Mouse (Mus musculus): ENCODE data around the gene Perp. TPM values are rescaled to one million over a fixed set of nuclear protein-coding genes. Genes with fewer than 3 reads are reported as not detected.

The Perp gene
- total RNA-seq, 2 experiments from 2014 or later, result 1.0 to 1.2 TPM

DNA sequence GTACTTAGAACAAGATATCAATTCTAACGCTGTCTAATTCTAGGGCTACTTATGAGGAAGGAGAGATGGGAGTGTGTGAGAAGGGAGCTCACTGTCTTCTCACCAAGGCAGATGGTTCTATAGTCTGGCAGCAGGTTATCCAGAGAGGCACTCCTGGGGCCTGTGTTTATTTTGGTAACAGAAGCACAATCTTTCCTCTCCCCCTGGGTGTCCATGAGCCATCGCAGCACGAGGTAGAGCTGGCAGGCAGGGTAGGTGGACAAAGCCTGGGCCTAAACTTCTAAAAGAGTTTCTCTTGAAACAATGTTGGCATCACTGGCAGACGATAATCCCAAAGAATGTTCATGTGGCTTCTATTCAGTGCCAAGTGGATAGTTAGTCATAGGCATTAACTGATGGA is 18.5 kb downstream of the Perp start:
- no peak for DNase-seq

GRCm38 (mm10) chr10:18864753-18865152 is 19.9 kb downstream of the Perp start:
- no peak for DNase-seq

GRCm38 (mm10) chr10:18870990-18871389 is 26.2 kb downstream of the Perp start:
- DNase-seq, result no peak

- no peak for DNase-seq
Measured at GRCm38 (mm10) chr10:18876211-18876610, 31.4 kb downstream of the Perp start.

DNA sequence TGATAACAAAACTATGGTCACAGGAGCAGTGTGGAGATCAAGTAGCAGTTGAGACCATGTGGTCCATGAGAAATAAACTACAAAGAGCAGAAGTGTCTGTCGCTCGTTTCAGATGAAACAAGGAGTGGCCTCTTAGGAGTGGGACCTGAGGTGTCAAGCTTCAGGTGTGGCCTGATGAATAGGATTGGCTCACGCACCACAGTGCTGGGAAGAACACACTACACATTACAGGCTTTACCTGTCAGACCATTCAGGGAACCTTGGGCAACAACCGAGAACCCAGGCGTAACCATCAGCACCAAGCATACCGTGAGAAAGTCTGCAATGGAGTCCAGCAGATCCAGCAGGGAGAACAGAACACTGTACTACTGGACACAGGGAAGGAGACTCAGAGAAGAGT is 33.3 kb downstream of the Perp start:
- no peak for DNase-seq

- no peak for DNase-seq
Measured at GRCm38 (mm10) chr10:18879160-18879559, 34.3 kb downstream of the Perp start.

DNA sequence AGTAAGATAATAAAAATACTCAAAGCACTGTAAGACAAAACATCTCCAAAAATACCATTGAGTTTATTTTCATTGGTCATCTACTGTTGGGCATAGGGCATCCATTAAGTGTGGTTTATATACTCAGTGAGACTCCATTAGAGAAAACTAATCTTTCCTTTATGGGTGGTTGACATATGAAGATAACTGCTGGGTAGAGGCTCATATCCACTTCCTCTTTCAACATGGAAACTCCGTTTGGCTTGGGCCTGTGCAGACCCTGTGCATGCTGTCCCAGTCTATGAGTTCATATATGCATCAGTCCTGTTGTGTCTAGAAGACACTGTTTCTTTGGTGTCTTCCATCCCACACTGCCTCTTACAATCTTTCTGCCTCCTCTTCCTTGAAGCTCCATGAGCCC is 34.9 kb downstream of the Perp start:
- DNase-seq, result no peak

- DNase-seq, result no peak
Measured at GRCm38 (mm10) chr10:18882190-18882589, 37.4 kb downstream of the Perp start.

DNA sequence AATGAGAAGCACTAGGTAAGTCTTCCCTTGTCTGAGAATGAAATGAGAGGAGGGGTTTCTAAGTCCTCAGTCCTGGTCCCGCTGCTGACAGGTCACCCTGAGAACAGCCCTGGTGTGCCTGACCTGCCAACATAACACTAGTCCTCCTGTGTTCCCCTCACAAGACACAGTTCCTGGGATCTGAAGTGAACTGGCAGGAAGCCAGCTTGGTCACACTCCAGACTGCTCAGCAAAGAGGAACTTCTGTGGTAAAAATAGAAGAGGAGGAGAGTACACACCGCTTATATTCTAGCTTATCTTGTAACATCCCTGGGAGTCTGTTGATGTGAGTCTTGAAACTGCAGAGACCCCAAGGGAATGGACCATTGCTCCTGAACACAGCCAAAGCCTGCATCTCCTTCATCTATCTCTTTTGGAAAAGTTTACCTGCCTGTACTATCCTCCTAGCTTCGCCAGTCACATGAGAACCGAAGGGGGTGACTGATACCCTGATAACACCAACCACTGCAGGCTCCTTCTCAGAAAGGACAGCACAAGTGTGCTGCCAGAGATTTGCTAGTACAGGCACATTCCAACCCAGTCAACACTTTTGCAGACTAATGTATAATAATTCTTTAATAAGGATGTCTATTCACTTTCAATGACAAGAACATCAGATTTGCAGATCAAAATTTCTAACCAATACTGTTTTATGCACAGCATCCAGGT is 42.3 kb downstream of the Perp start:
- DNase-seq, result peak; percentile 30

GRCm38 (mm10) chr10:18888751-18889150 is 43.9 kb downstream of the Perp start:
- no peak for DNase-seq

GRCm38 (mm10) chr10:18889255-18889654 is 44.4 kb downstream of the Perp start:
- DNase-seq, result no peak

DNA sequence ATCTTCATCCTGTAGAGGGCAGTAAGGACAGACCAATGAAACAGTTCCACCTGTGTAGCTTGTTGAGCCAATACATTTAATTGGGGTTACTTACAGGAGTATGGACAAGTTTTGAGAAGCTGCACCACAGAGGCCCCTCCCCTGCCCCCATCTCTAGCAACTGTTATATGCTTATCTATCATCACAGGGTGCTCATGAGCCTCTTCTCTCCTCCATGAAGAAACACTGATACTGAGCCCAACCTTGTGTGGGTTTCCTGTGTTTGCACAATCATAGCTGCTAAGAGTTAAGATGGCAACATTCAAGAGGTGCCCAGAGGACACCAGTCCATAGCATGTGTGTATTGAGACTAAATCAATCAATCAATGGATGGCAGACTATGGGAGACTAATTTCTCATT is 46.3 kb downstream of the Perp start:
- DNase-seq, result no peak

DNA sequence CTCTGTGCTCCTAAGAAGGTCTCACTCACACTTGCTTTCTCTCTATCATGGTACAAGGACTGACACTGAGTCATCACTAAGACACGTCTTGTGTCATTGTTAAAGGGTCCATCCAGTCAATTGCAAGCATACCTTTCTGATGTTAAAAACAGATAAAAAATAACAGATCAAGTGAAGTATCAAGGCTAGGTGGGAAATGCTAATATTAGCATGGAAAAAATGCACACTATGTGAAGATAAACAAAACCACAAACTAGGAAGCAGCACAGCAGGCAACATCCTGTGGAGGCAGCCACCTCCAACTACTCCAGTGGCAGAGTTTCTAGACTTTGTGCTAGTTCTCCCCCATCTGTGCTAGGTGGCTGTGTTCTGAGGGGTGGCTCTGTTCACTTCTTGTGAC is 47.3 kb downstream of the Perp start:
- no peak for DNase-seq

DNA sequence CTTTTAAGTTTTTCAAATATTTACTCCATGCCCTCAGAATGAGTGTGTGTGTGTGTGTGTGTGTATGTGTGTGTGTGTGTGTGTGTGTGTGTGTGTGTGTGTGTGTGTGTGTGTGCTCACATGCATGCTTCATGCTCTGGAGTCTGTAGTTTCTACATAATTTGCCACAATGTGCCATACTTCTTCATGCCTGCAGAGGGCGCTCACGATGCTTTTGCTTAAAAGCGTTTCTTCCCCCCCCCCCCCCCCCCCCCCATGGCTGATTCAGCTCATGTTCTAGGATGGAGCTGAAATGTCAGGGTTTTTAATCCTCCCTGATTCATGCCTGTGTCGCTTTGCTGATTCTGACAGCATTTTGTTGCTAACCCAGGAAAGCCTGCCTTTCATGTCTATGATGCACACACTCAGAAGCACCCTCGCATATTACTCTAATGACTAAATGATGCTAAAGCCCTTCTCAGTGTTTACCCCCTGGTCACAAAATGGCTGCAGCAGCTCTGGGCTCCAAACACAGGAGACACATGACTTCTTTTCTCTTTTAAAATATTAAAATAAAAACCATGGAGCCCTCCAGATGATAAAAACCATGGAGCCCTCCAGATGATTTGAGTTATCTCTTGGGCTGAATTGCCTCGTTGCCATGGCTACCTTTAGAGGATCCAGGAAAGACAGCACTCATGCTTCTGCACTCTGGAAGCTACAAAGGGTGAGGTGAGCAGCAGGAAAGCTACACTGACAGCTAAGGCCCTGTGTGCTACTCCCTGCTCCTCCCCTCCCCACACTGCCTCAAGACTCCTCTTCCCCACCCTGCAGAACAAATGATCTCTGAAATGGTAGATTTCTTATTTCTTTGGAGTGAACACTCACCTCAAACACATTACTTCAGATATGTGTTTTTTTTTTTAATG is 49.7 kb downstream of the Perp start:
- no peak for DNase-seq

- peak; percentile 55 for DNase-seq
Measured at GRCm38 (mm10) chr10:18904108-18904507, 59.3 kb downstream of the Perp start.

Other genes with a start within 250 kb of the Perp start
- 1 to 10 TPM; 1.7 to 2.3 TPM for gene Arfgef3, start 101.1 kb upstream of the Perp start, total RNA-seq (2021)
- gene Gm4922, start 58.2 kb upstream of the Perp start, total RNA-seq (2021), result not detected
- 1 to 10 TPM; 4.7 to 8.8 TPM for gene Tnfaip3, start 170.6 kb downstream of the Perp start, total RNA-seq (2021)

All from gastrocnemius, postnatal 10 days (tissue).